Mouse (Mus musculus) hindbrain, embryonic 16.5 days (tissue): ENCODE measurements around the gene Rabepk. TPM values are rescaled to one million over a fixed set of nuclear protein-coding genes. Genes with fewer than 3 reads are reported as not detected.
"Not testable (repeated sequence)": the region's sequence is repeated elsewhere in the genome, so short reads cannot be mapped to it uniquely, and the experiment has no call there.

Experiments
- ATAC-seq: fragments of 200-750 bp; cut with Nextera tagmentation; 2 replicates; pipeline ENCODE4 v1.8.0; 2017; ENCODE audit warnings: moderate TSS enrichment, moderate library complexity
- H3K27ac ChIP-seq: fragments of 300-500 bp; sonication (generic); 2 replicates; pipeline ENCODE4 v1.5.1; 2014; ENCODE audit warnings: low read depth, mild to moderate bottlenecking, control low read depth, low read length, moderate library complexity
- H3K27me3 ChIP-seq: fragments of 300-500 bp; sonication (generic); replicated peaks from 2 replicates; pipeline ENCODE4 v1.6.1; 2014; ENCODE audit warnings: low read length; ENCODE audit not compliant: control insufficient read depth, insufficient read depth
- H3K36me3 ChIP-seq: fragments of 300-500 bp; sonication (generic); 2 replicates; pipeline ENCODE4 v1.6.1; 2014; ENCODE audit warnings: mild to moderate bottlenecking, low read length, moderate library complexity, mixed read lengths; ENCODE audit not compliant: control insufficient read depth, insufficient read depth
- H3K4me1 ChIP-seq: fragments of 300-500 bp; sonication (generic); 2 replicates; pipeline ENCODE4 v1.6.1; 2014; ENCODE audit warnings: low read depth, low read length; ENCODE audit not compliant: control insufficient read depth, insufficient read depth
- H3K4me2 ChIP-seq: fragments of 300-500 bp; sonication (generic); 2 replicates; pipeline ENCODE4 v1.6.1; 2014; ENCODE audit warnings: mild to moderate bottlenecking, low read length, control low read depth, moderate library complexity
- H3K4me3 ChIP-seq: fragments of 300-500 bp; sonication (generic); 2 replicates; pipeline ENCODE4 v1.5.1; 2014; ENCODE audit warnings: mild to moderate bottlenecking, low read length, control low read depth, moderate library complexity
- H3K9ac ChIP-seq: fragments of 300-500 bp; sonication (generic); 2 replicates; pipeline ENCODE4 v1.6.1; 2014; ENCODE audit warnings: low read depth, mild to moderate bottlenecking, control low read depth, low read length, moderate library complexity
- H3K9me3 ChIP-seq: fragments of 300-500 bp; sonication (generic); 2 replicates; pipeline ENCODE4 v1.6.1; 2014; ENCODE audit warnings: mild to moderate bottlenecking, low read length, moderate library complexity; ENCODE audit not compliant: control insufficient read depth
- WGBS: fragments of 180-500 bp; shearing (Covaris S2); extraction: QIAGEN DNeasy Blood & Tissue Kit; methylation state at CpG from one replicate; pipeline ENCODE4 v1.1.7; 2014; 5-methylcytosine and 5-hydroxymethylcytosine counted together
- polyA plus RNA-seq: library from polyadenylated mRNA; unstranded; fragments of >200 nt; fragmentation: Nextera tagmentation; extraction: Ambion mirVana; gene quantifications from 2 replicates; pipeline ENCODE4 v1.2.1, GENCODE M21; 2015

The Rabepk gene
- polyA plus RNA-seq, 1 experiment from 2014 or later, result 29.7 TPM

DNA sequence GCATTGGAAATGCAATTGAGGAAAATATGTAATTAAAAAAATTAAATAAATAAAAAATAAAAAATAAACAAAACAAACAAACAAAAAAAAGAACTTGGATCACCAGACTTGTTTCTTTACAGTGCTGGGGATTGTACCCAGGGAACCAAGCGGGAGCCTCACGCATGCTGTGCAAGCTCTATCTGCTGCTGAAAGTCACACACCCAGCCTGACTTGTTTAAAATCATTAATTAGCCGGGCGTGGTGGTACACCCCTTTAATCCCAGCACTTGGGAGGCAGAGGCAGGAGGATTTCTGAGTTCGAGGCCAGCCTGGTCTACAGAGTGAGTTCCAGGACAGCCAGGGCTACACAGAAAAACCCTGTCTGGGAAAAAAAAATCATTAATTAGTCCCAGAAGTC is 38.4 kb downstream of the Rabepk start:
- not testable (repeated sequence) for H3K4me1 ChIP-seq, H3K9ac ChIP-seq, H3K27ac ChIP-seq, H3K36me3 ChIP-seq, ATAC-seq, H3K4me2 ChIP-seq, H3K27me3 ChIP-seq, H3K9me3 ChIP-seq, H3K4me3 ChIP-seq
- 91% methylated on average over 5 of the region's 5 CpGs for WGBS

DNA sequence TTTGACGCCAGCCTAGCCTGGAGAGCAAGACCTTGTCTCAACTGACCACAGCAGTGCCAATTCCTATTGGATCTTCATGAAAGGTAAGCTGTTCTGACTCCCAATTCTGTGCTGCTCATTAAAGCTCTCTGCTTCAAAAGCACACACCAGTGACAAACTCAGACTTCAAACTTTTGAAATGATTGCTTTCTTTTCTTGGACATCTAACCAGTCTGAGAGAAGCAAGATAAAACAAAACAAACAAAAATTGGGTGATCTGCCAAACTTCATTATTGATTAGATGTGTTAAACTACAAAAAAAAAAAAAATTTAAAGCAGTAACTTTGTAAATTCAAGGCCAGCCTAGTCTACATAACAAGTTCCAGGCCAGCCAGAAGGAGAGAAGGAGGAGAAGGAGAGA is 42.4 kb downstream of the Rabepk start:
- WGBS, result 73% methylated on average over 1 of the region's 1 CpGs
- Histone ChIP-seq H3K27ac (no peak overlapping the region), H3K9me3 (no peaks in the 10 kb centered on the region), H3K4me3 (no peak overlapping the region), H3K9ac (no peak overlapping the region), H3K36me3 (no peaks in the 10 kb centered on the region), H3K4me2 (no peak overlapping the region), H3K27me3 (no peaks in the 10 kb centered on the region), H3K4me1 (peaks cover 5% of the 10 kb centered on the region)
- no peak for ATAC-seq

DNA sequence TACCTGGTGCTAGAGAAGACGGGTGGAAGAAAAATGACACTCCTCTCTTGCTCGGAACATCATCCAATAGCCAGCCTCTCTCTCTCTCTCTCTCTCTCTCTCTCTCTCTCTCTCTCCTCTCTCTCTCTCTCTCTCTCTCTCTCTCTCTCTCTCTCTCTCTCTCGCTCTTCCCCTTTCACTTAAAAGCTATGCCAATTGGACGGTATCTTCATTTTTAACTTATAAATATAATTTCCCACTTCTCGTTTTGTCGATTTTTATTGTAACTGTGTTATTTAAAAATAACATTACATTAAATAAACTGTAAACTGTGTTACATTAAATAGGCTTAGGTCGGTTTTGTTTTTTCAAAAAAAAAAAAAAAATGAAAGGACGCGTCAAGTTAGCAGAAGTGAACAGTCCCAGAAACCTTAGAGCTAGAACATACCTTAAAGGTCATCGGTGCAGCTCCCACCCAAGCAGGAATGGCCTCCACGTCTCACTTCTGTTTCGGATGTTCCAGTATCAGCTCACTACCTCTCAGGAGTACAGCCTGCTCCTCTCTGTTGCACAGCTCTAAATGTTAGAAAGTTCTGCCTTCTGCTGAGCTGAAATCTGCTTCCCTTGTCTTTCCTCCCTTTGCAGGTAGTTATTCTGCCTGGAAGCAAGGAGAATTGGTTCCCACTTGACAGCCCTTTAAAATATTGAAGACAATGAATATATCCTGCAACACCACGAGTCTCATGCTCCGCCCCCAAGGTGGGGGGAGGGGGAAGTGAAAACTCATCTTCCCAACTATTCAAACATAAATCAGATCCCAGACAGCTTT is 45.0 kb downstream of the Rabepk start, which contains the start of gene Gapvd1:
Gene Gapvd1, minus strand, starts transcription at position 682 of the 808 bp plus-strand sequence.
- Histone ChIP-seq H3K4me1 (peaks cover 10% of the 10 kb centered on the region), H3K27ac (peak within 1 kb of the TSS; percentile 96), H3K4me2 (peak within 1 kb of the TSS; percentile 73), H3K4me3 (peak within 1 kb of the TSS; percentile 95), H3K9me3 (no peaks in the 10 kb centered on the region), H3K36me3 (no peaks in the 10 kb centered on the region), H3K27me3 (no peaks in the 10 kb centered on the region), H3K9ac (peak within 1 kb of the TSS; percentile 98)
- peak; percentile 27; the same call in 1 of the 2 replicates for ATAC-seq
- 2% methylated on average over 14 of the region's 14 CpGs for WGBS

DNA sequence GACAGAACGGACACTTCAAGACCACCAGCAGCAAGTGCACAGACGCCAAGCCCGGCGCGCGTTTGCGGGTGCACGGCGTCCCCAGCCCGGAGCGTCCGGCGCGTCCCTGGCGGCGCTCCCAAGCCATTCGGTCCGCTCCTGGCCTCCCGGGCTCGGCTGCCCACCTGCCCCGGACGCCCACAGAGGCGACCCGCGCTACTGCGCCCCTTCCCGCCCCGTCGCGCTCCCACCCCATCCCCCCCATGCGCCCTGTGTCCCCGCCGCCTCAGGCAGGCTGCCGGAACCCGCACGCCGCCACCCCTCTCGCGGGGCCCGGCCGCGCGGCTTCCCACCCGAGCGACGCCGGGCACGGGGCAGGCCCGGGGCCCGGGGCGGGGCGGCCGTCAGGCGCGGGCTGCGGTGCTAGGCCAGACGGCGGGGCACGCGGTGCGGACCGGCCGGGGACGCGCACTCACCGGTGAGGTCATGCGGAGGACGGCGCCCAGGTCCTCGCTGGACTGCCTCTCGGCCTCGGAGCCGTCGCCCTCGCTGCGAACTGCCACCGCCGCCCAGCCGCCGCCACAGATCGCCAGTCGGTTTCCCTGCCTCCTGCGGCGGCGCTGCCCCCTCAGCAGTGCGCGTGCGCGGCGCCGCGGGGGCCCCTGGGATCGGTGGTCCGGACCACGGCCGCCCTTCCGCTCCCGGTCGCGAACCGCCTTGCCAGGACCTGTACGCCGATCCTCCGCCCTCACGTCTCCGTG is 45.7 kb downstream of the Rabepk start:
- under 1% methylated on average over 52 of the region's 106 CpGs for WGBS
- Histone ChIP-seq H3K4me2 (peak overlapping the region; percentile 73), H3K9ac (peak overlapping the region; percentile 98), H3K27me3 (no peaks in the 10 kb centered on the region), H3K36me3 (no peaks in the 10 kb centered on the region), H3K4me1 (peaks cover 10% of the 10 kb centered on the region), H3K27ac (peak overlapping the region; percentile 96), H3K4me3 (peak overlapping the region; percentile 95), H3K9me3 (no peaks in the 10 kb centered on the region)
- ATAC-seq, result peak; percentile 94

DNA sequence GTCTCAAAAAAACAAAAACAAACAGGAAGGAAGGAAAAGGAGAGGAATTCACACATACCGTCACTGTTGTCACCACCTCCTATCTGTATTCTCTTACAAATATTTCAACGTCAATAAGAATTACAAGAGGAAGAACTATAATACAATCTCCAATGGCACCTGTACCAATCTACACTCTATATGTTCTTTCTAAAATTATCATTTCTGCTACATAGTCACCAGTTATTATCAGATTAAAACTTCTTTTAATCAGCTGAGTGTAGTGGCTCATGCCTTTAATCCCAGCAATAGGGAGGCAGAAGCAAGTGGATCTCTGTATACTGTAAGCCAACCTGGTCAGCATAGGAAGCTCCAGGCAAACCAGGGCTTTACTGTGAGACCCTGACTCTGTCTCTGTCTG is 49.5 kb downstream of the Rabepk start:
- no peak overlapping the region for H3K27ac ChIP-seq
- peaks cover 10% of the 10 kb centered on the region for H3K4me1 ChIP-seq
- no peak overlapping the region for H3K9ac ChIP-seq
- 78% methylated on average over 2 of the region's 2 CpGs for WGBS
- ATAC-seq, result no peak
- no peaks in the 10 kb centered on the region for H3K27me3 ChIP-seq
- no peaks in the 10 kb centered on the region for H3K36me3 ChIP-seq
- no peaks in the 10 kb centered on the region for H3K9me3 ChIP-seq
- H3K4me3 ChIP-seq, result no peak overlapping the region
- H3K4me2 ChIP-seq, result no peak overlapping the region

DNA sequence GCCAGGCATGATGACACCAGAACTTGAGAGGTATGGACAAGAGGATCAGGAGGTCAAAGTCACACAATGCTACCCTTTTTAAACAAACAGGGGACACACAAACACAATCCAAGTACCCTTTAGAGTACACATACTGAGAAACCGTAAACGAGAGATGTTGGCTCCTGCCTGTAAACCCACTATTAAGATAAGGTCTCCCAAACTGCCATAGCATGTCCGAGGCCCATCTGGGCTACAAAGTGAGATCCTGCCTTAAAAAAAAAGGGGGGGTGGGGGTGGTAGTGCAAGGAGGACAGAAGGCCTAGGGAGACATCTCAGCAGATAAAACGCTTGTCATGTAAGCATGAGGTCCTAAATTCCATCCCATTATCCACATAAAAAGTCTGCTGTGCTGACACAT is 51.2 kb downstream of the Rabepk start:
- no peak overlapping the region for H3K4me3 ChIP-seq
- no peak overlapping the region for H3K27ac ChIP-seq
- H3K9ac ChIP-seq, result no peak overlapping the region
- H3K9me3 ChIP-seq, result no peaks in the 10 kb centered on the region
- H3K4me2 ChIP-seq, result no peak overlapping the region
- ATAC-seq, result no peak
- WGBS, result 95% methylated on average over 4 of the region's 4 CpGs
- peaks cover 2% of the 10 kb centered on the region; the same call in 1 of the 2 replicates for H3K36me3 ChIP-seq
- H3K27me3 ChIP-seq, result no peaks in the 10 kb centered on the region
- peaks cover 10% of the 10 kb centered on the region for H3K4me1 ChIP-seq

DNA sequence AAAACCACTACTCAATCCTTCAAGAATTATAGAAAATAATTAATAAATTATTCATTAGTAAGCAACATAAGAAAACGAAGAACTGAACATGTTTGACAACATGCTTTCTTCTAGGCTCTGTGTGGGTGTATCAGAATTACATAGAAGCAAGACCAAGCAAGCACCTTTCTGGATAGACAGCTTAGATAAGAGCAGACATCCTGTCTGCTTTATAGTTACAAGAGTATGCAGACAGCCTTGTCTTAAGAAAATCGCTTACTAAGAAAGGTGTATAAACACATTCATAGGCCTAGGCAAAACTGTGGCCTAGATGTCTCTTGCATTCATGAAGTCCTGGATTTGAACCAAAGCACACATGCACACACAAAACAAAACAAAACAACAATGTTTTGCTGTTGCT is 54.0 kb downstream of the Rabepk start:
- Histone ChIP-seq H3K4me1 (no peaks in the 10 kb centered on the region), H3K36me3 (peaks cover 2% of the 10 kb centered on the region; the same call in 1 of the 2 replicates), H3K9ac (no peak overlapping the region), H3K9me3 (no peaks in the 10 kb centered on the region), H3K4me3 (no peak overlapping the region), H3K27ac (no peak overlapping the region), H3K27me3 (no peaks in the 10 kb centered on the region), H3K4me2 (no peak overlapping the region)
- WGBS, result 93% methylated on average over 2 of the region's 2 CpGs
- ATAC-seq, result no peak

DNA sequence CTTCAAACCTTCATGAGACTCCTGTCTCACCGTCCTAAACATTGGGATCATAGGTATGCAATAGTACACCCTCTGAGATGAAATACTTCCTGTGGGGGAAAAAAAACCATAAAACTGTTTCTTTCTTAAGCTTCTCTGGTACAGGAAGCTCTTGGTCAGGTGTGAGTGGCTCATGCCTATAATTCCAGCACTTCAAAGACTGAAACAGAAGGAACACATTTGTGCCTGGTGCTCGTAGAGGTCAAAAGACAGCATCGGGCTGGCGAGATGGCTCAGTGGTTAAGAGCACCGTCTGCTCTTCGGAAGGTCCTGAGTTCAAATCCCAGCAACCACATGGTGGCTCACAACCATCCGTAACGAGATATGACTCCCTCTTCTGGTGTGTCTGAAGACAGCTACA is 55.2 kb downstream of the Rabepk start:
- Histone ChIP-seq H3K4me2 (no peak overlapping the region), H3K27ac (no peak overlapping the region), H3K9ac (no peak overlapping the region), H3K27me3 (no peaks in the 10 kb centered on the region), H3K4me3 (no peak overlapping the region), H3K4me1 (no peaks in the 10 kb centered on the region), H3K9me3 (no peaks in the 10 kb centered on the region), H3K36me3 (peaks cover 2% of the 10 kb centered on the region; the same call in 1 of the 2 replicates)
- WGBS, result 98% methylated on average over 8 of the region's 8 CpGs
- ATAC-seq, result no peak

DNA sequence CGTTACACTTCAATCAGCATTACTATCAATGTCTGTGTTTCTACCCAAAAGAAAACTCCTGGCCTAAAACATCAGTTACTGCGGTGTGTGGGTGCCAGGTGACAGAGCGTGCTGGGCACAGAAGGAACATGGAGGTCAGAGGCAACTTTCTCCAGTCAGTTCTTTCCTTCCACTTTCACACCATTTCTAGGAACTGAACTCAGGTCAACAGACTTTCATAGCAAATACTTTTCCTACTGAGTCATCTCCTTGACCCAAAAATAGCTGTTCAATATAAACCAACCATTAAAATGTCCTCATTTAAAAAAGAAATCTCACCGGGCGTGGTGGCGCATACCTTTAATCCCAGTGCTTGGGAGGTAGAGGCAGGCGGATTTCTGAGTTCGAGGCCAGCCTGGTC is 57.0 kb downstream of the Rabepk start:
- Histone ChIP-seq H3K4me3 (no peak overlapping the region), H3K9ac (no peak overlapping the region), H3K27me3 (no peaks in the 10 kb centered on the region), H3K9me3 (no peaks in the 10 kb centered on the region), H3K4me2 (no peak overlapping the region), H3K27ac (no peak overlapping the region), H3K36me3 (peaks cover 2% of the 10 kb centered on the region; the same call in 1 of the 2 replicates), H3K4me1 (no peaks in the 10 kb centered on the region)
- no peak for ATAC-seq
- WGBS, result 97% methylated on average over 8 of the region's 8 CpGs
